22 mouse cellular contexts compared by ENCODE assay signal in the genomic region with DNA sequence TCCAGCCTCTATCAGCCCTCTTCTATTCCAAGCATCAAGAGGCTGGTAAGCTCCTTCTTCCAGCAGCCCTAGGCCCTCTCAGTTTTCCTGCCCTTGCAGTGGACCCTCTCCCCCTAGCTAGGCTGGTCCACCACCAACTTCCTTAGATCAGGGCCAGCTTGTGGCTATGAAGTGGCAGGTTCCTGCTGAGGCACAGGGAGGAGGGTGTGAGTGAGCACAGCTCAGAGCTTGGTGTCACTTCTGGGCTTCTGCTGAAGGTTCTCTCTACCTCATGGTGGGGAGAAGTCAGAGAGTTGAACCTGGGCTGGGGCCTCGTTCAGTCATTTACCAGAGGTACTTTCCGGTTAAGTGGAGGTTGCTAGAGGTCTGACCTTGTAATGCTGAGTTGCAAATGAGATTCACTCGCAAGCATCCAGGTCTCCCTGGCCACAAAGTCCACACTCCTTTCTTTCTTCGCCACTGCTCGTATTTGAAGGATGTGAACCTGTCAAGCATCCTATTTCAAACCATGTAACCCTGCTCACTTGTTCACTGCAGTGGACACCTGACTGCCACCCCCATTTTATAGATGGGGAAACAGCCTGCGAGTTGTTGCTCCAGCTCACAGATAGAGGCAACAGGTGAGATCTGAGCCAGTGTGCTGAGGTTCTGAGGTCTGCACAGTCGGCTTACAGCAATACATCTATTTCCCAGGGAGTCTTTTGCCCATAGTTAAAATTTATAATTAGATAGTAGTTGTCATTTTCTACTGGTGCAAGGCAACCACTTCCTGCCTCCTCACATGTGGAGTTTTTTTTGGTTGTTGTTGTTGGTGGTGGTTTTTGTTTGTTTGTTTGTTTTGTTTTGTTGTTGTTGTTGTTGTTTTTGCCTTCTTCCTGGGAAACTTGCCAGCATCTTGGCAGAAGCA. TPM values are rescaled to one million over a fixed set of nuclear protein-coding genes. Genes with fewer than 3 reads are reported as not detected.
DNase-seq lines count a peak whose midpoint lies in the region; ATAC-seq and TF ChIP-seq lines count a peak whose summit lies in the region.
"Had no signal": no experiment of that assay in that cellular context is flagged by ENCODE, and none has a peak within 500 bp of the region (broad histone marks: within the 10 kb centered on the region; RNA-seq: fewer than 3 reads in every experiment).

No protein-coding gene starts in this region.

- no peak for ATAC-seq in hindbrain, postnatal 0 days
- ATAC-seq in hindbrain, embryonic 14.5 days (ENCODE audit: low FRiP score): no peak
- no peak for ATAC-seq in midbrain, embryonic 11.5 days (ENCODE audit: low FRiP score)
- peak; percentile 57 for ATAC-seq in inflammation-experienced regulatory T-cells, adult 6 months
- ATAC-seq in megakaryocyte progenitor cell, adult 5-6 weeks (replicated peaks; ENCODE audit: poor library complexity): peak; percentile 37; the same call in 1 of the 2 replicates
- ATAC-seq: forebrain, embryonic 13.5 days had no signal

- H3K4me3 ChIP-seq in hindbrain, postnatal 0 days (ENCODE audit: low read length): no peak overlapping the region
- H3K4me3 ChIP-seq in hindbrain, embryonic 14.5 days (replicated peaks; ENCODE audit: low read length): no peak overlapping the region
- H3K4me3 ChIP-seq in midbrain, embryonic 10.5 days: no peak overlapping the region
- no peak overlapping the region for H3K4me3 ChIP-seq in midbrain, embryonic 11.5 days (ENCODE audit: low read depth, low read length)
- H3K4me3 ChIP-seq: embryonic facial prominence, embryonic 10.5 days; forebrain, embryonic 13.5 days; limb, embryonic 13.5 days; midbrain, embryonic 15.5 days; myocyte had no signal

- H3K4me1 ChIP-seq in hindbrain, postnatal 0 days (ENCODE audit: insufficient read depth, low read length): no peaks in the 10 kb centered on the region
- no peaks in the 10 kb centered on the region for H3K4me1 ChIP-seq in hindbrain, embryonic 14.5 days (replicated peaks; ENCODE audit: control insufficient read depth, insufficient read depth, low read length)
- H3K4me1 ChIP-seq in midbrain, embryonic 10.5 days: peaks cover 42% of the 10 kb centered on the region
- peaks cover 8% of the 10 kb centered on the region for H3K4me1 ChIP-seq in midbrain, embryonic 11.5 days (ENCODE audit: control insufficient read depth, insufficient read depth, low read length)

- 68% methylated on average over 7 of the region's 7 CpGs for whole genome bisulfite sequencing in hindbrain, postnatal 0 days
- WGBS in hindbrain, embryonic 14.5 days: 74% methylated on average over 7 of the region's 7 CpGs
- WGBS in midbrain, embryonic 10.5 days: 77% methylated on average over 7 of the region's 7 CpGs
- WGBS in midbrain, embryonic 11.5 days: 77% methylated on average over 7 of the region's 7 CpGs

- H3K36me3 ChIP-seq in hindbrain, postnatal 0 days (ENCODE audit: insufficient read depth, low read length): no peaks in the 10 kb centered on the region
- H3K36me3 ChIP-seq in hindbrain, embryonic 14.5 days (replicated peaks; ENCODE audit: control insufficient read depth, insufficient read depth): no peaks in the 10 kb centered on the region
- no peaks in the 10 kb centered on the region for H3K36me3 ChIP-seq in midbrain, embryonic 10.5 days
- no peaks in the 10 kb centered on the region for H3K36me3 ChIP-seq in midbrain, embryonic 11.5 days (ENCODE audit: control insufficient read depth, insufficient read depth, low read length)
- H3K36me3 ChIP-seq: embryonic facial prominence, embryonic 10.5 days; limb, embryonic 13.5 days; midbrain, embryonic 15.5 days had no signal

- no peak for DNase-seq in hindbrain, postnatal 0 days (ENCODE audit: low spot score)
- DNase-seq in hindbrain, embryonic 14.5 days (ENCODE audit: low spot score): no peak
- no peak for DNase-seq in midbrain, embryonic 10.5 days (ENCODE audit: low spot score)
- DNase-seq in midbrain, embryonic 11.5 days (ENCODE audit: low spot score, missing footprints): no peak
- no peak for DNase-seq in lung, postnatal 4 days
- no peak for DNase-seq in lung, adult 18-20 months
- DNase-seq: adrenal gland, adult 8-10 months; cerebellum, adult 11 months; gastrocnemius, postnatal 36 days; heart, postnatal 10 days; right cerebral cortex, postnatal 14 days; thymus, postnatal 36 days had no signal

- peak overlapping the region; percentile 28; the same call in 1 of the 2 replicates for H3K27ac ChIP-seq in hindbrain, postnatal 0 days
- H3K27ac ChIP-seq in hindbrain, embryonic 14.5 days: no peak overlapping the region
- peak overlapping the region; percentile 78; the same call in 1 of the 2 replicates for H3K27ac ChIP-seq in midbrain, embryonic 10.5 days (replicated peaks)
- no peak overlapping the region for H3K27ac ChIP-seq in midbrain, embryonic 11.5 days (ENCODE audit: low read depth, low read length)
- H3K27ac ChIP-seq: forebrain, embryonic 13.5 days; kidney, postnatal 0 days; limb, embryonic 13.5 days; liver, embryonic 14.5 days; midbrain, embryonic 15.5 days had no signal

- no peak overlapping the region for H3K4me2 ChIP-seq in hindbrain, postnatal 0 days (ENCODE audit: low read depth, low read length)
- no peak overlapping the region for H3K4me2 ChIP-seq in hindbrain, embryonic 14.5 days (replicated peaks)
- no peak overlapping the region for H3K4me2 ChIP-seq in midbrain, embryonic 11.5 days
- H3K4me2 ChIP-seq: forebrain, embryonic 13.5 days; heart, embryonic 11.5 days; limb, embryonic 13.5 days; midbrain, embryonic 15.5 days had no signal

- no peak overlapping the region for H3K9ac ChIP-seq in hindbrain, postnatal 0 days (replicated peaks; ENCODE audit: low read length)
- H3K9ac ChIP-seq in hindbrain, embryonic 14.5 days: no peak overlapping the region
- no peak overlapping the region for H3K9ac ChIP-seq in midbrain, embryonic 11.5 days (ENCODE audit: low read length)
- H3K9ac ChIP-seq: forebrain, embryonic 13.5 days; limb, embryonic 13.5 days; liver, embryonic 14.5 days; midbrain, embryonic 15.5 days had no signal

- no peaks in the 10 kb centered on the region for H3K9me3 ChIP-seq in hindbrain, postnatal 0 days (ENCODE audit: low read length)
- no peaks in the 10 kb centered on the region for H3K9me3 ChIP-seq in hindbrain, embryonic 14.5 days (ENCODE audit: control insufficient read depth, low read length)
- no peaks in the 10 kb centered on the region for H3K9me3 ChIP-seq in midbrain, embryonic 10.5 days (replicated peaks)
- no peaks in the 10 kb centered on the region for H3K9me3 ChIP-seq in midbrain, embryonic 11.5 days (ENCODE audit: control insufficient read depth, low read length)
- H3K9me3 ChIP-seq: embryonic facial prominence, embryonic 10.5 days; forebrain, embryonic 13.5 days; limb, embryonic 13.5 days; midbrain, embryonic 15.5 days had no signal

- no peaks in the 10 kb centered on the region for H3K27me3 ChIP-seq in hindbrain, postnatal 0 days (ENCODE audit: insufficient read depth, low read length)
- H3K27me3 ChIP-seq in hindbrain, embryonic 14.5 days (ENCODE audit: control insufficient read depth, insufficient read depth, low read length): no peaks in the 10 kb centered on the region
- no peaks in the 10 kb centered on the region for H3K27me3 ChIP-seq in midbrain, embryonic 10.5 days (ENCODE audit: low read depth, poor library complexity, severe bottlenecking)
- H3K27me3 ChIP-seq in midbrain, embryonic 11.5 days (ENCODE audit: control insufficient read depth, insufficient read depth, low read length): no peaks in the 10 kb centered on the region
- H3K27me3 ChIP-seq: forebrain, embryonic 13.5 days; limb, embryonic 13.5 days; midbrain, embryonic 15.5 days had no signal

- TF ChIP-seq CTCF in hindbrain, postnatal 0 days (IDR thresholded peaks at IDR 0.05; ENCODE audit: low read depth): no peak

RNA-seq across cellular contexts. Expression of a gene that starts 3.1 kb away (rescaled TPM):
- total RNA-seq in hindbrain, postnatal 0 days (2014; rRNA removed): 0.21 and 3.1 TPM in 2 replicates
- polyA plus RNA-seq in hindbrain, postnatal 0 days (2015; fragmentation: Nextera tagmentation; extraction: Ambion mirVana): 0.16 and 0.43 TPM in 2 replicates
- polyA plus RNA-seq in hindbrain, embryonic 14.5 days (2014; fragmentation: Nextera tagmentation; extraction: Ambion mirVana): not detected in 2 replicates
- polyA plus RNA-seq in midbrain, embryonic 10.5 days (2016; fragmentation: Nextera tagmentation; extraction: Ambion mirVana): 0.26 and 0.27 TPM in 2 replicates
- polyA plus RNA-seq in midbrain, embryonic 11.5 days (2014; fragmentation: Nextera tagmentation; extraction: Ambion mirVana): 0.07 TPM in 1 of 2 replicates, not detected in the other
- 1 to 10 TPM in 1 of 3 experiments, under 1 TPM in 2; 0.27 to 1.9 (median 0.60) TPM for polyA plus RNA-seq in inflammation-experienced regulatory T-cells, adult 6 months (2017; shearing (Covaris generic))
- total RNA-seq in megakaryocyte progenitor cell, adult 5-6 weeks (2015): 1.3 and 1.7 TPM in 2 replicates
- 5.6 and 21.3 TPM in 2 replicates for total RNA-seq in megakaryocyte progenitor cell, adult 5-6 weeks (2017)
- total RNA-seq: gastrocnemius, postnatal 36 days; heart, postnatal 10 days had no signal
- polyA plus RNA-seq: forebrain, embryonic 13.5 days; heart, embryonic 11.5 days; myocyte had no signal

Comparison
In these comparisons a context has a peak if more than half of its experiments do, and no peak if none do; other contexts are left out.
1. H3K27ac ChIP-seq: peak in hindbrain, postnatal 0 days (single experiment) and midbrain, embryonic 10.5 days (single experiment); none in hindbrain, embryonic 14.5 days (single experiment) and midbrain, embryonic 11.5 days (single experiment).
2. ATAC-seq: peak in inflammation-experienced regulatory T-cells, adult 6 months (single experiment) and megakaryocyte progenitor cell, adult 5-6 weeks (single experiment); none in hindbrain, postnatal 0 days (single experiment), hindbrain, embryonic 14.5 days (single experiment) and midbrain, embryonic 11.5 days (single experiment).